Mouse (Mus musculus): Measurements from ENCODE around the gene Jsrp1.

DNA sequence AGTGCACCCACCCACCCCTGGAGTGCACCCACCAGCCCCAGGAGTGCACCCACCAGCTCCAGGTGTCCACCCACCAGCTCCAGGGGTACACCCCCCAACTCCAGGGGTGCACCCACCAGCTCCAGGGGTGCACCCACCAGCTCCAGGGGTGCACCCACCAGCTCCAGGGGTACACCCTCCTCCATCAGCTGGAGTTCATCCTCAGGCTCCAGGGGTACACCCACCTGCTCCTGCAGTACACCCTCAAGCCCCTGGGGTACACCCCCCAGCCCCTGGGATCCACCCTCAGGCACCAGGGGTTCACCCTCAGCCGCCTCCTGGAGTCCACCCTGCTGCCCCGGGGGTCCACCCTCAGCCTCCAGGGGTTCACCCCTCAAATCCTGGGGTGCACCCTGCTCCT is 9.0 kb downstream of the Jsrp1 start:
- TF ChIP-seq CTCF (IDR thresholded peaks at IDR 0.05; ENCODE audit: extremely low read depth, insufficient read length, insufficient replicate concordance, low read depth, low read length) (no peak), POLR2A (IDR thresholded peaks at IDR 0.05; ENCODE audit: low read depth, low read length) (no peak)
